Mouse (Mus musculus) lung, postnatal 0 days (tissue): Measurements from ENCODE around the gene Gak.

ENCODE experiments used
- CTCF ChIP-seq: IDR thresholded peaks from 2 replicates; pipeline ENCODE4 v1.5.1; 2016; ENCODE audit warnings: antibody characterized with exemption, mild to moderate bottlenecking
- EP300 ChIP-seq: IDR thresholded peaks from 2 replicates; pipeline ENCODE4 v1.6.1; 2016; ENCODE audit warnings: antibody characterized with exemption, mild to moderate bottlenecking, control low read depth

DNA sequence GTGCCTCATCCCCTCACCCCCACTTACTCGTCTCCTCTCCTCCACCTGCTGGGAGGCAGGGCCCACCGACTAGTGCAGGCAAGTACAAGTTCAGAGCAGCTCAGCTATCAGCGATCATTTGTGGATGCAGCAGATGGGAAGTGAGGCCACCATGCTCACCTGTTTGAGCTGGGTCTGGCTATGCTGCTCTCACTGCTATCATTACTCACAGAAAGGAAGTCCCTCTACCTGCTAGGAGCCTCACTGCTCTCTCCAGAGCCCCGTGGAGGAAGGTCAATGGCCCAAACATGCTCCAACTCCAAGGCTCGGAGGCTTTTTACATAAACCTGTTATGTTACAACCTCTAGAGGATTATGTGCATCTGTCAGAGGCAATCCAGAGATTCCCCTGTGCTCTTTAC is 27.9 kb upstream of the Gak start:
- TF ChIP-seq EP300, result no peak
- no peak for TF ChIP-seq CTCF
